Mouse (Mus musculus) WW6 (cell line): Measurements from ENCODE around the gene Ankrd54.
"Not testable (repeated sequence)": the region's sequence is repeated elsewhere in the genome, so short reads cannot be mapped to it uniquely, and the experiment has no call there.

Experiments
- DNase-seq: peaks from one replicate; pipeline ENCODE4 v3.0.0-alpha.2; 2013; ENCODE audit warnings: low read depth, low spot score

Ankrd54 gene

DNA sequence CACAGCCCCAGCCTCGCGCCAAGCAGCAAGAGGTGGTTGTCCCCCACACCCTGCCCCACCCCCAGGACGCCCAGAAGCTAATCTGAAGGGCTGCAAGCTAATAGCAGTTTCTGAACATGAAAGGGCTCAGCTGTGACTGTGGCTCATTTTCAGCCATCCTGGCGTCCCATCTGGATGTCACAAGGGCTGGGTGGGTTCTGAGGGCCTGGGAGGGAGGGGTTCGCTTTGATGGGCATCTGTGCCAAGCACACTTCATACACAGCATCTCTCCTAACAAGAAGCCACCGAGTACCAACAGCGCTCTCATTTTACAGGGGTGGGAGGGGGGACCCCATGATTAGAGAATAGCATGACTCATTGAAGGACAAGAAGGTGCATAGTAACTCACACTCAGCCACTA lies 49.3 kb downstream of the Ankrd54 start:
- DNase-seq = no peak

DNA sequence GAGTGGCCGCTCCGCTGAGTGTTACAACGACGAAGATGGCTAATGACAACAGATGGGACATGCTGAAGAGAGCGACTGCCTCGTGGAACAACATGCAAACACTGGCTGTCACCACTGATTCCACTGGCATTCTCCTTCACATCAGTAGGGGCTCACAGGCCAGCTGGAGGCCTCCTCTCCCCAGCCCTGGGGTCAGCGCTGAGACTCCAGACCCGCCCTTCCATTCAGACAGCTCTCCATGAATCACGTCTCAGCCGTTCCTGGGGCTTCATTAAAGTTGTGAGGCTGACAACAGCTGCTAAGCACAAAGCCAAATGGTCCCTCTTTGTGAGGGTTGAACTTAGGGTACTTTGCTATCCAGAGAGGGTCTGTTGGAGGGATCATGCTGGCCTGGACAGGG lies 51.1 kb downstream of the Ankrd54 start:
- no peak for DNase-seq

DNA sequence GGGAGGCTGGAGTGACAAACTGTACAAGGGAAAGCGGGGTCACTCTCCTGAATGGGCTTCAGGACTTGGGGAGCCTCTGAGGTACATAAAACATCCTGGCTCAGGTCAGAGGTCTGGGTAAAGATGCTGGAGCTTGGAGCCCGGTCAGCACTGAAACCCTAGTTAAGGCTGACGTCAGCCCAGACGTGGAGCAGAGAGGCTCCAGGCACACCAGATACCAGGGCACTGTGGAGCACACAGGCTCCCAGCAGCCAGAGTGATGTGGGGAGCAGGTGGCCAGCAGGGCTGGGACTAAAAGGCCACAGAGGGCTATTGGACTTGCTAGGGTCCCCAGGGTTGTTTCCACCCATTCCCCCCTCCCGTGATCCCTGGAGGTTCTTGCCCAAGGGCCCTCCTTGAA lies 53.0 kb downstream of the Ankrd54 start:
- DNase-seq = no peak

DNA sequence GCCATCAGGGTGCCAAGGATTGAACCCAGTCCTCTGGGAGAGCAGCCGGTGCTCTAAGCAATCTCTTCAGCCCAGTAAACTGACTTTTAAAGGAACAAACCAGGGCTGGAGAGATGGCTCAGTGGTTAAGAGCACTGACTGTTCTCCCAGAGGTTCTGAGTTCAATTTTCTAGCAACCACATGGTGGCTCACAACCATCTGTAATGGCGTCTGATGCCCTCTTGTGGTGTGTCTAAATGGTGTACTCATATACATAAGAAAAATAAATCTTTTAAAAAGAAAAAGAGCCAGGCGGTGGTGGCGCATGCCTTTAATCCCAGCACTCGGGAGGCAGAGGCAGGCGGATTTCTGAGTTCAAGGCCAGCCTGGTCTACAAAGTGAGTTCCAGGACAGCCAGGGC lies 54.9 kb downstream of the Ankrd54 start:
- not testable (repeated sequence) for DNase-seq

DNA sequence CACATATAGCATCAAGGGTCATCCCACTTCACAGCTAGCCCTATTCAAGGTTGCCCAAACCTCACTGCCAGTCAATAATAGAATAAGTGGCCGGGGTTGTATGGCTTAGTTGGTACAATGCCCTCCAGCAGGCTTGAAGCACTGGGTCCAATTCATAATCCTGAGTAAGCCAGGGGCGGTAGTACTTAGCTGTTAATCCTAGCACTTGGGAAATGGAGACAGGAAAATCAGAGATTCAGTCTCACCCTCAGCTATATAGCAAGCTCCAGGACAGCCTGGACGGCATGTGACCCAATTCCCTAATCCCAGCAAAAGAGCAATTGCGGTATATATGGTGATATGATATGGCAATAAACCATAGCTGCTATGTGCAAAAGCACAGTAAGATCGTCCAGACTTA lies 55.6 kb downstream of the Ankrd54 start:
- DNase-seq = no peak

DNA sequence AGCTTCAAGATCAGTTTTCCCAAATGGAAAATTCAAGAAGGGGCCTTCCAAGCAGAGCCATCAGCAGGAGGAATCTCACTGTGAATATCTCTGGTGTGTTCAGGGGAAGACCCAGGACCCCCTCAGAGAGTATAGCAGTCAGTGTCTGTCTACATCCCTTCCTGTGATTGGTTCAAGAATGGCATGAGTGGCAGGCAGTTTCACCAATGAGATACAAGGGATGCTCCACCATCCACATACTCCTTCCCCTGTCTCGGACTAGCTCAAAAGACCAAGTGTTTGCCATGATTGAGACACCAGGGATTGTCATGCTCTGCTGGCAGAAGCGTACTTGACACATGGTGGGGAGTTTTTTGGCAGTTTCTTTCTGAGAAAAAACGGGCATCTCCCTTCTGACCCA lies 56.1 kb downstream of the Ankrd54 start:
- no peak for DNase-seq

DNA sequence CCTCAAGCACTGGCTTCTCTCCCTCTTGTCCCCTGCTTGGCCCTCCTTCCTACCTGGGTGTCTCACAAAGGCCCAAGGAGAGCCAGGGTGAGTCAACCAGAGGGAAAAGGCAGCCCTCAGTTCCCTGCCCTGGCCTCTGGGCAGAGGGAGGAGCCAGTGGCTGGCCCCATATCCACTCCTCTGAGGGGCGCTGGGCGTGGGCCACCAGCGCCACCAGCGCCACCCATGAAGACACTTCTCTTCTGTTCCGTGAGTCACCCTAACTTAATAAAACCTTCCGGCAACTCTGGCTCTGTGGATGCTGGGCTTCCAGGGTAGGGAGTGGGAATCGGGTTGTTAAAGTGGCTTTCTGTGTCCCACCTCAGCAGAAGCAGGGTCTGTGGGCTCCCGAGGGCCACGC lies 57.1 kb downstream of the Ankrd54 start:
- no peak for DNase-seq
